In the genomic region with DNA sequence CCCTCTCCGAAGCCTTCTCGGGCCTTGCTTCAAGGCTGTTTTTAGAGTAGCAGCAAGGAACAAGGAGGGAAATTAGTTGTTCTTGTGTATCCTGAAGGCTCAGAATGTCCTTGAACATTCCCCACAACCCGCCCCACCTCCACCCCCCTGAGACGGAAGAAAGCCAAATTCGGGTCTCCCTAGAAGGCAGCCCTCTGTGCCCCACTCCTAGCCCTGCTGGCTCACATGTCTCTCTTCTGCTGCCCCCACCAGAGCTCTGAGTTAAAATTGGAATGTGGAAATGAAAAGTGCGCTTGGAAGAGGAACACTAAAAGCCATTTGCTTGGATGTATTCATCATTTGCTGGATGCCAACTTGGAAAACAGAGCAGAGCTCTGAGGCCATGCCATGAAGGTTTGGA, we compare ENCODE assay signal across 11 mouse cellular contexts. TPM values are rescaled to one million over a fixed set of nuclear protein-coding genes. Genes with fewer than 3 reads are reported as not detected.
DNase-seq lines count a peak whose midpoint lies in the region; ATAC-seq and TF ChIP-seq lines count a peak whose summit lies in the region.
"Had no signal": no experiment of that assay in that cellular context is flagged by ENCODE, and none has a peak within 500 bp of the region (broad histone marks: within the 10 kb centered on the region; RNA-seq: fewer than 3 reads in every experiment).

No protein-coding gene starts in this region.

- H3K4me3 ChIP-seq in layer of hippocampus, adult 2 months, result no peak overlapping the region
- no peak overlapping the region for H3K4me3 ChIP-seq in heart, embryonic 13.5 days
- H3K4me3 ChIP-seq in myocyte, result no peak overlapping the region

- no peak for TF ChIP-seq POLR2A in myocyte (IDR thresholded peaks at IDR 0.05; ENCODE audit: insufficient read length, low read depth)

- 29% methylated on average over 6 of the region's 6 CpGs for WGBS in heart, embryonic 13.5 days

- no peak for ATAC-seq in heart, embryonic 13.5 days (ENCODE audit: extremely low read depth, insufficient number of reproducible peaks, low FRiP score, low TSS enrichment)

- H3ac ChIP-seq in myocyte (ENCODE audit: control insufficient read depth, insufficient read length), result no peak overlapping the region

- 0 out of 2 replicates have a peak, but pooled peaks cover 2% of the 10 kb centered on the region for H3K9me3 ChIP-seq in heart, embryonic 13.5 days

- H3K36me3 ChIP-seq in heart, embryonic 13.5 days, result no peaks in the 10 kb centered on the region
- H3K36me3 ChIP-seq in myocyte (ENCODE audit: control insufficient read depth, insufficient read depth), result no peaks in the 10 kb centered on the region

- no peak overlapping the region for H3K9ac ChIP-seq in heart, embryonic 13.5 days
- H3K9ac ChIP-seq: liver, embryonic 14.5 days had no signal

- H3K79me2 ChIP-seq in myocyte (ENCODE audit: control insufficient read depth, insufficient read depth), result no peaks in the 10 kb centered on the region

- peak overlapping the region; percentile 28 for H3K4me2 ChIP-seq in heart, embryonic 13.5 days
- peak overlapping the region; percentile 68 for H3K4me2 ChIP-seq in myocyte (ENCODE audit: low read depth)

- no peaks in the 10 kb centered on the region for H3K27me3 ChIP-seq in heart, embryonic 13.5 days (replicated peaks)
- H3K27me3 ChIP-seq in myocyte (ENCODE audit: control insufficient read depth, insufficient read depth, insufficient read length), result no peaks in the 10 kb centered on the region

- no peak for TF ChIP-seq CTCF in layer of hippocampus, adult 2 months (conservative IDR thresholded peaks at IDR 0.05)

- peak overlapping the region; percentile 73; the same call in 1 of the 2 replicates for H3K27ac ChIP-seq in layer of hippocampus, adult 2 months
- H3K27ac ChIP-seq in heart, embryonic 13.5 days (replicated peaks), result peak overlapping the region; percentile 76
- H3K27ac ChIP-seq: liver, embryonic 14.5 days had no signal

- peaks cover 6% of the 10 kb centered on the region; the same call in 1 of the 2 replicates for H3K4me1 ChIP-seq in heart, embryonic 13.5 days

- DNase-seq in adrenal gland, postnatal 10 days, result peak; percentile 18
- DNase-seq in adrenal gland, adult 8-10 months, result no peak
- no peak for DNase-seq in layer of hippocampus, adult 2 months (ENCODE audit: low spot score in 2 of 2)
- DNase-seq in layer of hippocampus, adult 9-10 months (ENCODE audit: low spot score), result no peak
- DNase-seq in urinary bladder, postnatal 14 days (ENCODE audit: low spot score), result no peak
- no peak for DNase-seq in right cerebral cortex, adult 2 months (ENCODE audit: low spot score in 2 of 2)
- DNase-seq: spleen, adult 18-20 months had no signal

TF ChIP-seq in myocyte, 11 proteins besides CTCF, POLR2A, EP300 and RAD21:
- no peak for TF ChIP-seq CEBPB (IDR thresholded peaks at IDR 0.05; ENCODE audit: insufficient read depth, poor library complexity, severe bottlenecking)
- no peak for TF ChIP-seq POLR2AphosphoS2 (IDR thresholded peaks at IDR 0.05; ENCODE audit: insufficient read length, low read depth)
- TF ChIP-seq E2F4 (IDR thresholded peaks at IDR 0.05; ENCODE audit: insufficient read depth), result no peak
- TF ChIP-seq SRF (IDR thresholded peaks at IDR 0.05; ENCODE audit: control insufficient read depth, insufficient read length, low read depth), result no peak
- TF ChIP-seq MYOG (IDR thresholded peaks at IDR 0.05; ENCODE audit: control insufficient read depth in 1 of 3, insufficient read depth in 1 of 3, insufficient read length in 2 of 3, low read depth in 2 of 3), result no peak
- no peak for TF ChIP-seq TCF12 (IDR thresholded peaks at IDR 0.05; ENCODE audit: insufficient read depth, poor library complexity, severe bottlenecking)
- TF ChIP-seq MAX (IDR thresholded peaks at IDR 0.05; ENCODE audit: low read depth), result no peak
TF ChIP-seq in myocyte: peak in this region for 0.

RNA-seq across cellular contexts. Expression of gene Pgrmc1, which starts 46.7 kb away (rescaled TPM):
- 100 to 1,000 TPM; 225 to 276 TPM for total RNA-seq in adrenal gland, postnatal 10 days (2021)
- 100 to 1,000 TPM; 402 to 571 (median 482) TPM for total RNA-seq in adrenal gland, adult 8-10 months (2022)
- 100 to 1,000 TPM; 275 to 285 TPM for total RNA-seq in layer of hippocampus, adult 2 months (2021)
- polyA plus RNA-seq in heart, embryonic 13.5 days (2015; fragmentation: Nextera tagmentation; extraction: Ambion mirVana), result 123 and 137 TPM in 2 replicates
- 43.9 TPM for polyA plus RNA-seq in myocyte (2012; fragmentation: generic; extraction: Trizol)

RNA-seq across cellular contexts. Expression of gene Gm14569, which starts 59.7 kb away (rescaled TPM):
- total RNA-seq in adrenal gland, postnatal 10 days (2021), result under 1 TPM; 0.66 to 0.70 TPM
- total RNA-seq in adrenal gland, adult 8-10 months (2022), result under 1 TPM in 2 of 4 experiments, not detected in 2; 0.28 to 0.61 TPM
- 1 to 10 TPM; 2.0 TPM for total RNA-seq in layer of hippocampus, adult 2 months (2021)
- not detected in 2 replicates for polyA plus RNA-seq in heart, embryonic 13.5 days (2015; fragmentation: Nextera tagmentation; extraction: Ambion mirVana)
- not detected for polyA plus RNA-seq in myocyte (2012; fragmentation: generic; extraction: Trizol)
- total RNA-seq: gastrocnemius, adult 8-10 months had no signal
- polyA plus RNA-seq: liver, embryonic 14.5 days had no signal
